Mouse (Mus musculus): ENCODE results near the gene Fam78a. TPM values are rescaled to one million over a fixed set of nuclear protein-coding genes. Genes with fewer than 3 reads are reported as not detected.
A peak's percentile ranks its signal among the peaks of the same experiment; 100 is the strongest.

Gene Fam78a
- 1 to 10 TPM; 2.4 TPM for total RNA-seq (2021)
- long read RNA-seq, experiment 1: 0 reads
- long read RNA-seq, experiment 2, full-length matches to known transcripts: 1 of 2 reads
- long read RNA-seq, experiment 2, partial matches to known transcripts: 0 of 2 reads
- long read RNA-seq, experiment 2, other reads (novel, unspliced or antisense): 1 of 2 reads

- DNase-seq (ENCODE audit: low spot score in 2 of 2): no peak
These were observed at the start of gene Fam78a for GRCm38 (mm10) chr2:32084111-32084871. Gene Fam78a (minus strand): TSS chr2:32084857.

GRCm38 (mm10) chr2:32134039-32134438, 49.4 kb upstream of the Fam78a start:
- peak; percentile 50 to 74 for DNase-seq (ENCODE audit: low spot score in 2 of 2)

DNA sequence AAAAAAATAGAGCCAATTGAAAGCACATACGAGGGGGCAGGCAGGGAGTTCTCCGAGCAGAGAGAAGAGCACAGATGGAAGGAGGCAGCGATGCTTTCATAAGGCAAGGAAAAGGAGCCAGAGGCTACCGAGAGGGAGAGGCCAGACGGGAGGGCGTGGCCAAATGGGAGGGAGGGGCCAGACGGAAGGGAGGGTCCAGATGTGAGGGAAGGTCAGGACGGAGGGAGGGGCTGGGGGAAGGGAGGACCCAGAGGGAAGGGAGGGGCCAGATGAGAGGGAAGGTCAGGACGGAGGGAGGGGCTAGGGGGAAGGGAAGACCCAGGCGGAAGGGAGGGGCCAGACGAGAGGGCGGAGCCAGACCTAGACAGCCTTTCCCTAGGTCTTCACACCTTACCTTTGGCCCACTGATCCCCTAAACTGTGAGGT, 47.9 kb upstream of the Fam78a start:
- DNase-seq (ENCODE audit: low spot score in 2 of 2): peak in 1 of 2 experiments; percentile 43

- DNase-seq (ENCODE audit: low spot score in 2 of 2): no peak
These were observed 47.4 kb upstream of the Fam78a start for GRCm38 (mm10) chr2:32131866-32132566.

DNA sequence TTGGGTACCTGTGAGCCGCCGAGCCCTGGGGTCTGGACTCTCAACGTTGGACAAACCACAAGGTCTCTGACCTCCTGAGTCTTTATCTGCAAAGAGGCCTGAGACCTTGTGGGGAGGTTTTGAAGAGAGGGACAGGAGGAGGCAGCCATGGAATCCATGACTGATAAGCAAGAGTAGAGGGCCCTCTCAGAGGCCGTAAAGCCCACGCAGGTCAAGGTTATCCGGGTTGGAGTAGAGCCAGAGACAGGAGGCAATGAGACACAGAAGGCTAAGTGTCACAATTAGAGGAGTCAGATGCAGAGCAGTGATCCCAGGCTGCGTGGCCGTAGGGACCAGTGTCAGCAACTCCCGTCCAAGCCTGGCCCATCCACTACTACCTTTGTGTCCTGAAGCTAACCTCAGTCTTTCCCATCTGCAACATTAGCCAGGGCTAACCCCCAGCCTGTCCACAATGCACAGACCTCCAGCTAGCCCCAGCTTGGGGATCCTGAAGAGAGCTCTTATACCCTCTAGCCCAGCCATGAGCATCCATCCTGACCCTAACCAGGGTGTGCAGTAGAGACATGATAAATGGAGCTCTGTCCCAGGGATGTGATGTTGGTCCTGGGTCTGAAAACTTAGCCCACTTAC, 46.7 kb upstream of the Fam78a start:
- no peak for DNase-seq (ENCODE audit: low spot score in 2 of 2)

- DNase-seq (ENCODE audit: low spot score in 2 of 2): peak in 1 of 2 experiments; percentile 33
These were observed 45.8 kb upstream of the Fam78a start for GRCm38 (mm10) chr2:32130435-32130834.

DNA sequence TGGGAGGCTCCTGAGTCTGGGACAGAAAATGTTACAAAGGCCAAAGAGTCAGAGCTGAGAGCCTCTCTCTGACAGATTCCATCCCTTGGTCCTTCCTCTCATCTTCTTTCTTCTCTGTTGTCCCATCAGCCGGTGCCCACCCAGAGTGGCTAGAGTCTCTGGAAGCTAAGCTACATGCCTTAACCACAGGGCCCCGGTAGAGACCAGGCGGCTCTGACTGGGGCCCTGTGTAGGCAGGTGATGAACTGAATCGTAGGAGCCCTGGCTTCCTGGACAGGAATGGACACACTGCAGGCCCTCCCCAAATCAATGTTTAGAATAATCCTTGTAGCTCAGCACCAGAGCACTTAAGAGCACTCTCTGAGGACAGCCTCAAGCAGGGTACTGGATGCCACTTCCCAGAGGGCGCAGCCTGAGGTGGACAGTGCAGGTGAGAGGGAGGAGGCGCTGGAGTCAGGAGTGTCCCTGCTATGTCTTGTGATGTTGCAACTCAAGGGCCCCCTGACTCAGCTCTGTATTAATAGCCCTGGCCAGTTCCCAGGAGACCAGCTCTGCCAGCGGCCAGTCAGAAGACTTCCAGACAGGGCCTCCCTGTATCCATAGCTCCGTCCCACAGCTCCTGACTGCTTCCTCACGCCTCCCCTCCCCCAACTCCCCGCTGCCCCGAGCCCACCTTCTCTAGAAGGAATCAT, 44.9 kb upstream of the Fam78a start:
- no peak for DNase-seq (ENCODE audit: low spot score in 2 of 2)

DNA sequence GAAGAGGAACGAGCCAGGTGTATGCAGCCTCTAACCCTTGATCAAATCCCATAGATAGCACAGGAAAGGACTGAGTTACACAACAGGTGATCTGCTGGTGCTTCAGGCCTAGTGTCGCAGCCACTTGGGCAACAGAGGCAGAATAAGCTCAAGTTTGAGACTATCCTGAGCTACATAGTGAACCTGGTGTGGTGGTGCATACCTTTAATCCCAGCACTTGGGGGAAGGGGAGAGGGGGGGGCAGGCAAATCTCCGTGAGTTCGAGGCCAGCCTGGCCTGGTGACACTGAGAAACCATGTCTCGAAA, 43.8 kb upstream of the Fam78a start:
- DNase-seq (ENCODE audit: low spot score in 2 of 2): no peak

DNA sequence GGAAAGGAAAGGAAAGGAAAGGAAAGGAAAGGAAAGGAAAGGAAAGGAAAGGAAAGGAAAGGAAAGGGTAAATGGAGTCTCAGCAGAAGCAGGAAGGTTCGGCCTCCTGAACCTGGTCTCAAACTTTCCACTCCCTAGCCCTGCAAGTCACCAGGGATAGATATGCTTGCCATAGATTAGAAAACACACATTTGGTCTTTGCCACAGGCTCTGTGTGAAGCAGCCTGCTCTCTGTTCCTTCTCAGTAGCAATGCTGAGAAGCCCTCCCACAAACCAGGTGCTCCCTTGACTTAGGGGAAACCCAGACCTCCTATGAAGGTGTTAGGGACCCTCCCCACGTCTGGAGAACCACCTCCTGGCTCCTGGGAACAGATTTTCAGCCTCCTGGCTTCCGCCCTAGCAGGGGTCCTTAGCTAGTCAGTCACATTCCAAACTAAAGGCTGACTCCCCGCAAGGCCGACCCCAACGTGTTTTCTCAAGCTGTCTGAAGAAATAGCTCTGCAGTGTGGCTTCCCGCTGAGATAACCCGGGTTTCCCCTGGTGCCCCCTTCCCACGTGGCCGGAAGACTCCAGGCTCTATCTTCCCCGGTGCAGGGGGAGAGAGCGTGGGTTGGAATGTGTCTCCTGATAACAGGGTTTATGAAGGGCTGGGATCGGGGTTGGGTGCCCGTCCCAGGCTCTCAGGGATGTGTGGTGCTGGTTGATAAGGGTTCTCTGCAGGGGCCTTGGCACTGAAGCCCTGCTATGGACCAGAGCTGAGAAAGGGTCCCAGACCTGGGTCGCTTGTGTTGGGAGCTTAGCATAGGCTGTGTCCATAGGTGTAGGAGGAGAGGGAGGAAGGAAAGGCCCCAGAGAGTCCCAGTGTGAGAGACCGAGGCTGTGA, 43.2 kb upstream of the Fam78a start:
- no peak for DNase-seq (ENCODE audit: low spot score in 2 of 2)

DNA sequence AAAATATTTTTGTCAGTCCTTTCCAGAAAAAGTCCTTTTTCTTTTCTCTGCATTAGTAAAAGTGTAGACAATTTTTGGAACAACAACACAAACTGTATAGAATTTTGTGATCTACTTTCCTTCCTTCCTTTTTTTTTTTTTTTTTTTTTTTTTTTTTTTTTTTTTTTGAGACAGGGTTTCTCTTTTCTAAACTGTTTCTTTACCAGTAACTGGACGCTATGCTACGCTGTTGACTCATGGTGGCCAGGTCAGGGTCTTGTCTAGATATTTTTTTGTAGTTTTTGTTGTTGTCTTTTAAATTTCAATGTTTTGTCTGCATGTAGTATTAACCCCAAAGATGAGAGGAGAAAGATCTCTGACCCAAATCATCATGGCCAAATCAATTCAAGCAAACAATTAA, 37.1 kb upstream of the Fam78a start:
- DNase-seq (ENCODE audit: low spot score in 2 of 2): no peak

- no peak for DNase-seq (ENCODE audit: low spot score in 2 of 2)
These were observed 36.5 kb upstream of the Fam78a start for GRCm38 (mm10) chr2:32121150-32121549.

DNA sequence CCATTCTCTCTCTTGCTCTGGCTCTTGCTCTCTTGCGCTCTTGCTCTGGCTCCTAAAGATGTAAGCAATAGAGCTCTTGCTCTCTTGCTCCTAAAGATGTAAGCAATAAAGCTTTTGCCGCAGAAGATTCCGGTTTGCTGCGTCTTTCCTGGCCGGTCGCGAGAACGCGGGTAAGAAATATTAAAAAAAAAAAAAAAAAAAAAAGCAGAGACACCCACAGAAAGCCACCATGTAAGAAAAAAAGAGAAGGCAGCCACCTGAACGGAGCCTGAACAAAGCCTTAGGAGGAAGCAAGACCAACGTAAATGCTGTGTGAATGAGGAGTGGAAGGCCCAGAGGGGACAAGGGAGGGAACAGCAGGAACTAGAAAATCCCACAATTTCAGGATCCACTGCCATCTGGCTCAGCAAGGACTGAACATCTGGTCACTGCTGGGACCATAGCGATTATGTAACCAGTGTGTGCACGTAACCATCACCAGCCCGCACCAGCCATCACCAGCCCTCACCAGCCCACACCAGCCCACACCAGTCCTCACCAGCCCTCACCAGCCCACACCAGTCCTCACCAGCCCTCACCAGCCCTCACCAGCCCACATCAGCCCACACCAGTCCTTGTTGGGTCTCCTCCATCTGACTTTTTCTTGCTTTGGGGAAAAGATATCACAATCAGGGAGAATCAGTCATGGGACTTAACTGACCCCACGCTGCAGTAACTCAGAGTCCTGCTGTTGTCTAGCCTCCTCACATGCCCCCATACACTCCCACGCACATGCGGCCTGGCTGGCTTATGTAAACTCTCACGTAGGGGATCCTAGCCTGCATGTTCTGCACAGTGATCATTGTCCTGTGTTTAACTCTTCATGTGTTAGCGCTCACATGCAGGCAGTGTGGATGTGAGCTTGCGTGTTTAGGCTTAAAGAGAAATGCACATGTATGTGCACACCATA, 35.4 kb upstream of the Fam78a start:
- no peak for DNase-seq (ENCODE audit: low spot score in 2 of 2)

- DNase-seq (ENCODE audit: low spot score in 2 of 2): no peak
These were observed 31.2 kb upstream of the Fam78a start for GRCm38 (mm10) chr2:32115851-32116268.

- no peak for DNase-seq (ENCODE audit: low spot score in 2 of 2)
These were observed 27.9 kb upstream of the Fam78a start for GRCm38 (mm10) chr2:32112548-32112947.

DNA sequence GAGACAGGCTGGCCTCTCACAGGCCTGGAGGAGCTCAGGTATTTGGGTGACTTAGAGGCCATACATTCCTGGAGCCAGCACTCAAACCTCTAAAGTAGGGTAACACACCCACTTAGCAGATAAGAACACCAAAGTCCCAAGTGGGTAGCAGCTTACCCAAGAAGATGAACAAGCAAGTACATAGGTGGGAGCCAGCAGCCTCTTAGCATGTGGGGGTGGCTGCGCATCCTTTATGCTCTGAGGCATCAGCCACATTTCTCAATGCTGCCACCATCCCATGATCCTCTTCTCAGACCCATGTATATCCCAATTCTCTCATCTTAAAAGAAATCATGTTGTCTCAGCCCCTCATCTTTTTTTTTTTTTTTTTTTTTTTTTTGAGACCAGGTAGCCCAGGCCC, 26.6 kb upstream of the Fam78a start:
- DNase-seq (ENCODE audit: low spot score in 2 of 2): no peak

DNA sequence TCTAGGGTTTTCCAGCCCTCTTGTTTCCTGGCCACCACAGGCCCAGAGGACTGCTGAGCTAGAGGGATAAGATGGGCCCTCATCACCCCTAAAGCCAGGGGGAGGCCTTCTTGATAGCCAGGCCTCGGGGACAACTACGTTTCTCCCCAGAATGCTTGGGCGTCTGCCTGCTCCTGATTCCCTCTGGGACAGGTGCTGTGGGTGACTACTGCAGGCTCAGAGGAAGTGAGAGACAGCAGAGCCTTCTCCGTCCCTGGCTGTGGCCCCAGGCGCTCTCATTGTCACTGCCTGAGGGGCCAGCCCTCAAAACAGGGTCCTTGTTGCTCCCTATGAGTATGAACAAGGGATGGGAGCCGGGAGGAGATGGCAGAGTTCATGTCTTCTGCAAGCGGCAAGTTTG, 21.3 kb upstream of the Fam78a start:
- DNase-seq (ENCODE audit: low spot score in 2 of 2): no peak

- DNase-seq (ENCODE audit: low spot score in 2 of 2): no peak
These were observed 20.7 kb upstream of the Fam78a start for GRCm38 (mm10) chr2:32105117-32105913.

GRCm38 (mm10) chr2:32104122-32104521, 19.5 kb upstream of the Fam78a start:
- DNase-seq (ENCODE audit: low spot score in 2 of 2): no peak
